Mouse (Mus musculus): ENCODE data around the gene Nav1.

Gene Nav1

DNA sequence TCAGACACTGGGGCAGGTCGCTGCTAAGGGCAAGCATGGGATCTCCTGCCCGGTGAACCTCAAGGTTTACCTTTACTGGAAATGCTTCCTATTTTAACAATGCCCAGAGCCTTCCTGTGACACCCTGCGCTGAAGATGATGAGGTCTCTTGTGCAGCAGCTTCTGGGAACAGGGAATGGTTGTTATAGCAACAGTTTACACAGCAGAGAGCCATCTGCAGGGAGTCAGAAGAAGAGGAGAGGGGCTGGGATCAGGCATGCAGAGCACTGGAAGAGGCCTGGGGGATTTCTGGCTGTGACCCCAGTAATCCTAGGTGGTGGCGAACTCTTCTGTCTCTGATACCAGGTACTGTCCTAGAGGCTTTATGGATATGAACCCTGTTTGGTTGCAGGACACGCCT lies 61.0 kb downstream of the Nav1 start:
- DNase-seq (ENCODE audit: low spot score) = no peak

DNA sequence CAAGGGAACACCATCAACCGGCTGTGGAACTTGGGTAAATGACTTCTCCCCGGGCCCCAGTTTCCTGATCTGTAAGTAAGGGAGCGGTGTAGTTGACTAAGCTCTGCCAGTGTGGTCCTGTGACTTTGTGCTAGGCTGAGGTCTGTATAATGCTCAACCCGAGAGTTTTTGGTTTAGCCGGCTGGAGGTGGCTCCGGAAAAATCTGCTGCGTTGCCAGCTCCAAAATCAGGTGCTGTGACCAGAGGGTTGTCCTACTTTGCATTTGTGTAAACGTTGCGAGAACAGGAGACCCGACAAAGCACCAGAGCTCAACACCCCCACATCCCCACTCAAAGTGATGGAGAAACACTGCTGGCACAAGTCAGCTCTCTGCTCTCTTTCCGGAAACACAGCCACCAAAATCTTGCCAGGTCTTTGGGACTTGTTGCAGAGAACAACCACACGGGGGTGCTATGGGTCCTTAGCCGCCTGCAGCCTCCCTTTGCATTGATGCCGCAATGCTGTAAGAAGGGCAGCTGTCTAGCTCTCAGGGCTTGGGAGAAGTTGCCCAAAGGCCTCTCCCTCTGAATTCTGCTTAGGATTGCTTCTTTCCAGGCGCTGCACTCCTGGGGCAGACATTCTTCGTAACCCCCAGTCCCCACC lies 62.5 kb downstream of the Nav1 start:
- DNase-seq (ENCODE audit: low spot score) = peak; percentile 73

DNA sequence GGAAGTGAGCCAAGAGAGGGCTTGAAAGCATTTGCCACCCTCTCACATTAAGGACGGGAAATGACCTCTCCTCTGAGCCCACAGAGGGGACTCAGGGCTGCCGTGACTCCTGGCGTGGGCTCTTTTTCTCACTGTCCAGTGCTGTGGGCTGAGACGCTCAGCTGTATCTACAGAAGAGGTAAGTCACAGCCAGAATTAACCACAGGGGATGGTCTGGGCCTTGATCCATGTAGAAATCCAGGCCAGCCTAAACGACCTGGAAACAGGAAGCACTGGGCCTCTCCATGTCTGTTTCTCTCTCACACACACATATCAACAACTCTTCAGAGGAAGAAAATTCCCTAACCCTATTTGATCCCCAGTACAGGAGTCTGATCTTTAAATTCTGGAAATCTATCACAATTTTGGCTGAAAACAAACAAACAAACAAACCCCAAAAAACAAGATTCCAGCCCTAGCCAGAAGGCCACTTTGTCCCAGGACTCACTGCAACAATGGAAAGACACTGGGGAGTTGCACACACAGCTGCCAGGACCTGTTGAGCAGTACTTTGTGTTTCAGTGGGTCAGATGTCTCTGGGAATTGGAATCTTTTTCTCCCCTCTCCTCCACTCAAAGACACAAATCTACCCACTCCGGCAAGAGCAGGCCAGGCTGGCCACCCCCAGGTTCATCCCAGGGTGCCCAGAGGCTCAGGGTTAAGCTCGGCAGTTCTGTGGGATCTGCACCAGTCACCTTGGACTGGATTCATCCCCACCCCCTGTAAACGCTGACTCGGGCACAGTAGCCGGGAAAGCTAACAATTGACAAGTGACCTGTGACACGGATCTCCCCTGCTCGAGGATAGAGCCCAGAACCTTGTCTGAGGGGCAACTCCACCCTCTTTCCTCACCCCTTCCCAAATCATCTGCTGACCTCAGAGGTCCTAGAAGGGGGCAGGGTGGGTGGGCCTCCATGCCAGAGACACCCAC lies 64.0 kb downstream of the Nav1 start:
- no peak for DNase-seq (ENCODE audit: low spot score)

DNA sequence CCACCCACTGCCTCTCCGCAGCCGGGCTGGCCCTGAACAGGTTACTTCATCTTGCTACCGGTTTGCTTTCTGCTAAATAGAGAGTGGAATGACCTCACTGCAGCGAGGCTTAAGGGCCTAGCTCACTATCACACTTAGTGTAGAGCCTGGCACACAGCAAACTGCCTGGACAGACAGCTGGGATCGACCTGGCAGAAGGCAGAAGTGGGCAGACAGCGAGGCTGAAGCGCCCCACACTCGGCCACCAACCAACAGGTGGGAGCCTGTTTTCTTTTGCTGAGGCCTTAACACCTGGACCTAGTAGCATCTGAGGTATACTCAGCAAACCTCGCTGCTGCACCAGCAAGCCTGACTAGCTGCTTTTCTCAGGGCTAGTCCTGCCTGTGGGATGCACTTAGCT lies 65.0 kb downstream of the Nav1 start:
- no peak for DNase-seq (ENCODE audit: low spot score)

DNA sequence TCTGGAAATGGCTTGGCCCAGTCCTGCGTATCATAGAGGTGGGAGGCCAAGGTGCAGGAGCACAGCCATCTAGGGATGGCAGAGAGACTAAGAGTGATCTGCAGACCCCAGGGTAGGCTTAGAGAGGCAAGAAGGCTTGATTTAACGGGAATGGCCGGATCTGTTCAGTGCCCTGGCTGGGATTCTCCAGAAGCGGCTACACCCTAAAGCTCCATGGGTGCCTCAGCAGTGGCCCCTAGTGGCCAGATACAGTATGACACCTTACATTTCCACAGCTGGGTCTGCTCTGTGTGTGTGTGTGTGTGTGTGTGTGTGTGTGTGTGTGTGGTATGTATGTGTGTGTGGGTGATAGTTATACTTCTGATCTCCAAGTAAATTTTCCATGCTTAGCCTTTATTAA lies 66.8 kb downstream of the Nav1 start:
- DNase-seq (ENCODE audit: low spot score) = peak; percentile 83

DNA sequence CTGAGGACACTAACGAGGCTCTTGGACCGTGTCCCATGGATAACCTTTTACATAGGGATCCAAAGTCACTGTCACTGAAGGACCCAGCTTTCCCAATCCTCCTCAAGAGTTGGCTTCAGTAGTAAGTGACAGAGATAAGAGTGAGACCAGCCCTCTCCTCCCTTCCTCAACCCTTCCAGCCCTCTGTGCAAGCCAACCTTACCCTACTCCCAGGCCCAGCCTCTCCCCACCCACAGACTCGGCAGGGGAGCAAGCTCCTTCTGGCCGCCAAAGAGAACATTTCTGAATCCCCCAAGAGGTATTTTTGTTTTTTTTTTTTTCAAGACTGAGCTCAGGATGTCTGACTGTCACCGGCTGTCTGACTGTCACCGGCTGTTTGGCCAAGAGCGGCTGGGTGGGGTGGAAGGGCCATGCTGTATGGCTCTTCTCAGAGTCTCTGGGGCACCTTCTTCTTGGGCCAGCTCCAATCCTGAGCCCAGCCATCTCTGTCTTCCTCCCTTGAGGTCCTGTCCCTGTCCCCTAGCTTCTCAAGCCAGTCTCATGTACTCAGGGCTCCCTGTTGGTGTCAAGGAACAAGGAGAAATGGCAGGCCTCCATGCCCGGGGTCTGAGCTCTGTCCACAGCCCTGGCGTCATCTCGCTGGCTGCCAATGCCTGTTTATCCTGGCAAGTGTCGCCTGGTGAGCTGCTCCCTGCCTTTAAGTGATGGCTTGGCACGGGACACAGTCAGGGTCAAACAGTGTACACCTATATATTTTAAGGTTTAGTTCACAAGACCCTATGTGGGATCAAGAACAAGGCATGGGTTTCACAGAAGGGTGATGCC lies 68.4 kb downstream of the Nav1 start:
- DNase-seq (ENCODE audit: low spot score) = no peak

DNA sequence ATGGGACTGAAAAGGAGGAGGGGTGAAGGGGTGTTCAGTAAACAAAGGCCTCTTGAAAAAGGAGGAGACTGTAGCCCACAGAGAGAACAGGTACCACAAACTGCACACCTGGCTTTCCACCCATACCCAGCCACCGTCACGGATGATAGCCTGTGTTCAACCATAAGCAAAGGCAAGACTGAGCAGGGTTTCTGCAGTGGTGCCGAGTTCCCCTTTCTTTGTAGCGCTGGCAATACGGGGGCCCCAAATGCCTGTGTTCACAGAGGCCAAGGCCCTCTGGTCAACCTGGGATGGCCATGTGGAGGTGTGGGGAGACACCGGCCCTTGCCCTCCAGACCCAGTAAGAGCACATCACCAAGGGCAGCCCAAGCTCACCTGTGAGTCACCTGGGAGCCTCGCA lies 70.3 kb downstream of the Nav1 start:
- DNase-seq (ENCODE audit: low spot score) = no peak

DNA sequence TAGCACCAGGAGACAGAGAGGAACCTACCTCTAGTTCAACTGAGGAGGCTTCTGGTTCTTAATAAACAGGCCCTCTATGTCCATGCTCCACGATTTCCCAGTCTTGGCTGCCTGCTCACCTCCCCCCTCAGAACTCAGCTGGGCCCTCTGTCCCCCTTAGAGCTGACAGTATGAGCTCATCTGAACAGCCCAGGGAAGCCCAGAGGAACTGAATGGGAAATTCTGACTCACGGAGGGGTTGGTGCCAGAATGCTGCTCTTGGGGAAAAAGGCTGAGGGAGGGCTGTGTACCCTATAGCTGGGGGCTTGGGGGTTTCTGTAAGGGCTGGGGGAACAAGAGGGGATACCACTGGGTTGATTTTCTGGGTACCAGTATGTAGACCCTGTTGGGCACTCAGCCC lies 70.8 kb downstream of the Nav1 start:
- no peak for DNase-seq (ENCODE audit: low spot score)

DNA sequence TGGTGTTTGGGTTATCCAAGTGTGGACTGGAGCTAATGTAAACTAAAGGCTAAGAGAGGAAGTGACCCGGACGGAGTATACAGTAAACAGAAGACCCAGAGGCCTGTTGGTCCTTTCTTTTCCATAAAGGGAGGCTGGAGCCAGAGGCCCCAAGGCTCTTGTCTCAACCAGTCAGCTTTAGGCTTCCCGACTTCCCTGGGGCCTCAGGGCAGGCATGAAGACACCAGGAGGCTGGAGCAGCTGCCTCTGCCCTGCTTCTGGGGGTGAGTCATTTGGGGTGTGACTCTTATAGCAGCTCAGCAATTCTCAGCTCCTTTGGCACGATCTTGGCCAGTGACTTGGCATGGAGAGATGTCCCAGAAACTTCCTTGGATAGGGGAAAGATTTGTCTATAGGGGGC lies 71.8 kb downstream of the Nav1 start:
- DNase-seq (ENCODE audit: low spot score) = no peak

DNA sequence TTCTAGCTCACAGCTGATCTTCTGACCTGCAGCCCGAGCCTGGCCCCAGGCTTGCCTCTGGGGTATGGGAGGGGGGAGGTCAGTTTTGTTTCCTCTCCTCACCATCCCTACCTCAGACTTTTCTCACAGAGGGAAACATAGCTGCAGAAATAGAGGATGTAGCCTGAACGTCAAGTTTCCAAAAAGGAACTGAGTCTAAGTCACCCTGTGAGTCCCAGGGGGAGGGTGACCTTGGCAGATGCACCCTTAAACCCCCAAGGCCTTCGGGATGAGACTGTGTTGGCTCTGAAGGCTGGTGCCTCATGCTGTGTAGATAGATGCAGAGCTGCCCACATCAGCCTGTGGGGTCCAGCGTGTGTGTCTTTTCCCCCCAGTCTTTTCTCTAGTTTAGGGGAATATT lies 72.3 kb downstream of the Nav1 start:
- DNase-seq (ENCODE audit: low spot score) = no peak

DNA sequence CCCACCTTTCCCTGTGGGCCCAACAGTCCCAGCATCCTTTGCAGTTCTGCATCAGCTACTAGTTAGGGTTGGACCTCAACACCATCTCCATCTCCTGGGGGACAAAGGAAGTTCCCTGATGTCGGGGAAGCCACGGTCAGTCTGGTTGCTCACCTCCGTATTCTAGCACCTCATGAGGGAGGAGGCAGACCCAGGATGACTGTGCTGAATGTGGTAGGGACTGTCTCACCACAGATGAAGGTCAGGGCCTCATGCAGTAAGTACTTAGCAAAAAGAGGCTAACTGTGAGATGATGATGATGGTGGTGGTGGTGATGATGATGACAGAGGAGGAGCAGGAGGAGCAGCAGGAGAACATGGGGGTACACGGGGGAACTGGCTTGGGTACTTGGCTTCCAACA lies 73.0 kb downstream of the Nav1 start:
- no peak for DNase-seq (ENCODE audit: low spot score)

DNA sequence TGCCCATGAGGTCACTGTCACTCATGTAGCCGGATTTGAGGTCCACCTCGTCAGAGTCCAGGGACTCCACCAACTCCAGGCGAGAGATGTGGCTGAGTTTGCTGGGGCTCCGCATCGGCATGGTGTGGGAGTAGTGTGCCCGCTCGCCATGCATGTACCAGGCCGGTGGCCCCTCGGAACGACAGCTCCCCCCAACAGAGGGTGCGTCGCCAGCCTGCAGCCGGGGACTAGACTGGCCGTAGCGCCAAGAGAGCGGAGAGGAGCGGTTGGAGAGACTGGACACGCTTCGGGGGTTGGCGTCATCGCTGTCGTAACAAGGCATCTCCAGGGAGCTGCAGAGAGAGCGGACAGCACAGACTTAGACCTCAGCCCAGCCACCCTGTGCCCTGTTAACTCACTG lies 74.7 kb downstream of the Nav1 start:
- no peak for DNase-seq (ENCODE audit: low spot score)

DNA sequence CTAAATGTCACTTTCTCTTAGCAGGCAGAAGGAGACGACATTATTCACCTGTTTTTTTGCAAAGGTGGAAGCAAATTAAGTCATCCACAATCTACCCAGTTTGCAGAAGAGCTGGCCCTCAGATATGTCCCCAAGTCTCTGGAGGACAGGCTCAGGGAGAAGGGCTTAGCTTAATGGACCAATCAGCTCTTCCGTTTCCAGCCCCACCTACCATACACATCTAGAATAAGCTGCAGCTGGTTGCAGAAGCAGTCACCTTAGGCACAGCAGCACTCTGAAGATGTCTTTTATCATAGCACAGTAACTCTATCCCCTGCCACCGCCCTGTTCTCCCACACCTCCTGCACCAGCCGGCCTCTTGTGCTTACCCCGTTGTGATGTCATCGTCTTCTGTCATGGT lies 75.1 kb downstream of the Nav1 start:
- DNase-seq (ENCODE audit: low spot score) = no peak

DNA sequence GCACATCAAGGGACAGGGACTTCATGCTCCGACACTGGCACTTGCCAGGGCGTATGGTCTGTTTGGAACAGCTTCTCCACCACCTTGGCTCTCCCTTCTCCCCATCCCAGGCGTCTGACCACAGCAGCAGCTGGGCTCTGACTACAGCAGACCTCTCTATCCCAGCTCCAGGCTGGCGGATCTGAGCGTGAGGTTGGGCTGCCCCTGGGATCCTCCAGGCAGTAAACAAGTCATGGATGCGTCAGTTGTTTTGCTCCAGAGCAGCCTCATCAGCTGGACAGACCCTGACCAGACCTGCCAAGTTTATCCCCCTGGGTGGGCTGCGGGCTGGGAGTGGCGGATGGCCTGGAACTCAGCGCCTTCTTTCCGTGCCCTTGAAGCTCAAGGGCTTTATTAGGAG lies 76.0 kb downstream of the Nav1 start:
- no peak for DNase-seq (ENCODE audit: low spot score)

DNA sequence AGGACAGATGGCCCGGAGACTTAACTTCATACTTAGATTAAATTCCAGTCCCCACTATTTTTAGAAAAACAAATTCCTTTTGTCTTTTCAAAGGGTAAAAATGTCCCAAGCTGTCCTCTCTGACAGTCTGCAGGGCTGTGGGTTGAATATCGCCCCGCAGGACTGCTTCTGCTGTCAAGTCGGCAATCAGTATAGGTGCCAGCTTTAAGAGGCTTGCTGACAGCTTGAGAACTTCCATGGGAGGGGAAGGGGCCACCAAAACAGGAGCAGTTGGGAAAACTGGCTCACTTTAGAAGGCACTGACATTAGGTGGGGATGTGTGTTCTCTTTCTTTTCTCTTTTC lies 82.6 kb downstream of the Nav1 start:
- no peak for DNase-seq (ENCODE audit: low spot score)

DNA sequence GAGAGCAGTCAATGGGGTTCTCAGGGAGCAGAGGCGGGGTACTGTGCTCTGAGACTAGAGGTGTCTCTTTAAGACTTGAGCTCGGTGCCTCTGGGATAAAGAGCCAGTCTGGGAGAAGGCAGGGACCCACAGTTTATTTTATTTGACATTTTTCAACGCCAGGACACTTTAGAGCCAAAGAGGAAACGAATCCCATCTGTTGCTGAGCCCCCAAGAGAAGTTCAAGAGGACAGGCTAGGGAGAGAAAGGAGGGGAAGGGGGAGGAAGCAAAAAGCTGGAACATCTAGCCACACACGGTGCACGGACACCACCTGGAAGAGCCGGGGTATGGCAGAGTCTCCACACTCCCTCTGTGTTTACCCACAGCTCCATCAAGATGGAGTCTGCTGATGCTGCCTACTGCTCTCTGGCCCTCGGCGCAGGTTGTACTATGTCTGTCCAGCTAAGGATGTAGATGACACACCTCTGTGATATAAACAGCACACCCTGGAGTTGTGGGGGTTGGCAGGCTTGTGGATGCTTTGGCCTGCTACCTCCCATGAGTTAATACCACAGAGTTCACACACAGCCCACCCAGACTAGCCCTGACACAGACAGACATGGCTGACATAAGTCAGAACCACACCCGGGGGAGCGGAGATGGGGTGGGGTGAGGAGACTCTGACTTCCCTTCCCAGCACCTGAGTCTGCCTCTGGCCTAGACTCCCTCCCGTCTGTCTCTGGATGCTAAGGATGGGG lies 83.1 kb downstream of the Nav1 start:
- no peak for DNase-seq (ENCODE audit: low spot score)

DNA sequence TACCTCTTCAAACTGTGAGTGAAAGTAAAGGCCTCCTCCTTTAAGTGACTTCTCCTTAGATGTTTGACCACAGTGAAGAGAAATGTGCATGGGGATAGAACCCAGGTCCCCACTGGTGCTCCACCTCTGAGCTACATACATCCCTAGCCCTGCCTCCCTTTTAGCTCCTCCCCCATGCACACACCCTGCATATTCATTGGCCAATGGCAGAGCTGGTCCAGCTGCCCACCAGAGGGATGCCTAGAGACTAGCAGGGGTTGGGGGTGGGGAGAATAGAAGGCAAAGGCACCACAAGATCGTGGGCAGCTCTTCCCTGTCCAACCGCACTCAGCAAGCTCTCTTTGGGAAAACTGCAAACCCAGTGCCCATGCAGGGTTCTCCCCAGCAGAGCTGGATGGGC lies 83.8 kb downstream of the Nav1 start:
- no peak for DNase-seq (ENCODE audit: low spot score)

DNA sequence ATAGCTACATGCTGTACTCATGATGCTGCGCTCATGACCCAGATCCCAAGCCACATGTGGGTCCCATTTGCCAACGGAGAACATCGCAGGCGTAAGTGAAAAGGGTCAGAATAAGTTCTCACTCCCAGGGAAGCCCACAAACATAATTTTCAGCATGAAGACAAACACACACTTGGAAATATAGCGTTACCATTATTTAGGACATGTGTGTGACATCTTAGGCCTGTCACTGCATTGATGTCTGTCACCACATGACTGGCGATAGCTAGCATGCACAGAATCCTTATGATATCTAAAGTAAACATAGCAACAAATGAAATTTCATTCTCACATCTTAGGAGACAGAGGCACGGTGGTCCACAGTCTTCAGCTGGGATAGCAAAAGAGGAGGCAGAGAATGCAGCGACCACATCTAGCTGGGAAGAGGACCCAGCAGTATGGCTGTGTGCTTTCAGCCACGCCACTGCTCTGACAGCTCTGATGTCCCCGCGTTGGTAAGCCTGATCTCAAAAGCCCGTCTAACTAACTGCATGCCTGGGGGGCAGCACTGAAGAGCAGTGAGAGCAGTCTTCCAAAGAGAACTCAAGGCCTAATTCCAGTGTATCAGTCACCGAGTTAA lies 86.4 kb downstream of the Nav1 start:
- no peak for DNase-seq (ENCODE audit: low spot score)

DNA sequence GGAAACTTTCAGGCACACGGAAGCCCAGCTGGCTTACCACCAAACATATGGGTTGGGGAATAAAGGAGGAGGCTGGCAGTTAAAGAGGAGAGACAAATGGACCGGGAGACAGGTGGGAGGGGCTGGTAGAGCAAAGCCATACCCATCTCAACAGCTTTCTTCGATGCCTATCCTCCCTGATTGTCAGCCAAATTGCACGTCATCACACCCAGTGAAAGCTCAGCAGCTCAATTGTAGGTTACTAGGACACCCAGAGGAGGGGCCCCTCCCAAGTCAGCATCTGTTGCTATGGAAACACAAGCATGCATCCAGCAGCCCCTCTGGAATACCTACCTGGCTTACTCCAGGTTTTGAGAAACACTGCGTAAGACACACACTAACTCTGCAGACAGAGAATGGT lies 88.4 kb downstream of the Nav1 start:
- no peak for DNase-seq (ENCODE audit: low spot score)

DNA sequence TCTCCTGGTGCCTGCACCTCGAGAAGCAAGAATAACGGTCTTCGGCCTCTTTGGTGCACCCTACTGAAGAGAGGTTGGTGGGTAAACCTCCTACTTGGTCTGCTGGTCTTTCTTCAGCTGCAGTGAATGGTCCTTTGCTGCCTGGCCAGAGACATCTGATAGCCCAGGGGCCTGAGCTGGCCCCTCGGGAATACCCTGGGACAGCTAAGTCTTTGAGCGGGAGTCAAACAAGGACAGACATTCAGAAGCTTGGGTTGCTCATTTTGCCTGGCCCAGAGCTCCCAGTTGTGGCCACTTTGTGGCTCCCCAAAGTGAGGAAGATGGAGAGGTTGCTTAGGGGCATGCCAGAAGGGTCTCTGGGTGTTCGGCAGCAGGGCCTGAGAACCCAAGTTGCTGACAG lies 89.6 kb downstream of the Nav1 start:
- DNase-seq (ENCODE audit: low spot score) = no peak

DNA sequence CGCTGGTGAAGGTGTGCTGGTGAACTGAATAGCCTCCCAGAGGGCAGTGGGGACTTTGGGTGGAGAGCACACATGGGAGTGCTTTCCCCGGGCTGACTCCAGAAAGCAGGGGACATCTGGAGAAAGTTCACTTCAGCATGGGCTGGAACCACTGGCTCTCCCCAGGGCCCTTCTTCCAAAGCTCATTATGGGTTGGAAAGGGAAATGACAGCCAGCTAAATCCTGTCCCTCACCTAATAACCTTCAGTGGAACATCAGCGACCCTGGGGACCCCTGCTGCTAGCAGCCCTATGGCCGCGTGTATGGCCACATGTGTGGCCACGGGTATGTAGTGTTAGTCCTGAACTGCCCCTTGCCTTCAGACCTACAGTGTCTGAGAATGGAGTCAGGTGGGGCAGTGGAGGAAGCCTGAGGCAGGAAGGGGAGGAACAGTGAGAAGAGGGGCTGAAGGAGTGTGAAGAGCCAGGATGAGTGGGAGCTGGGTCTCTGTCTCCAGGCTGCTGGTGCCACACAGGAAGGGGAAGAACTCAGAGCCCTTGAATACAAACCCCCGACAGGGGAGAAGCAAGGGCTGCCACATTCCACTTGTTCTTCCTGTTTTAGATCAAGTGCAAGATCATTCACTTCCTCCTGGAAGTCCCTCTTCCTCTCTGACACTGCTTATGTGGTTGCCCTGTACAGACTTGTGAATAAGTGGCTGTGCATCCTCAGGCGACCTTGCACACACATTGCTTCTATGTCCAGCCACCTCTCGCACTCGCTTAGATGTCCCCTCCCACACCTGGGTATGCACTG lies 90.4 kb downstream of the Nav1 start:
- no peak for DNase-seq (ENCODE audit: low spot score)
